10 mouse cellular contexts compared by ENCODE assay signal in the genomic region with DNA sequence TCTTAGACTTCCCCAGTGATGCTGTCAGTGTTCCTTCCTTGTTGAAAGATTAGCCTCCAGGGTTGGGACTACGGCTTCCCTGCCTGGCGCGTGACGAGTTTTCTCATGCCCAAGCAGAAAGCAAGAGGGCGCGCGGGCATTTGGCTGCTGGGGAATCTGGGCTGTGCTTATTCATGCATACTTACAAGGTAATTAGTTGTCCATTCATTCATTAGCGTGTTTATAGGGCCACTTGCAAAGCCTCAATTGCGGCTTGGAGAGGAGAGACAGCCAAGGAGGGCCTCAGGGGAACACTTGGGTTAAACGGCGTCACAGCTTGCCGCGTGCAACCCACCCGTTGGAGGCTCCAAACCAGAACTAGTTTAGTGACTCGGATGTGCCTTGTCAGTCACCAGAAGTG. TPM values are rescaled to one million over a fixed set of nuclear protein-coding genes. Genes with fewer than 3 reads are reported as not detected.
DNase-seq lines count a peak whose midpoint lies in the region; ATAC-seq and TF ChIP-seq lines count a peak whose summit lies in the region.
"Had no signal": no experiment of that assay in that cellular context is flagged by ENCODE, and none has a peak within 500 bp of the region (broad histone marks: within the 10 kb centered on the region; RNA-seq: fewer than 3 reads in every experiment).

No protein-coding gene starts in this region.

- intact Hi-C loops in left cerebral cortex, postnatal 36 days (cut with DNase I): no loop called here

- no peaks in the 10 kb centered on the region for H3K9me3 ChIP-seq in heart, embryonic 11.5 days (replicated peaks; ENCODE audit: control insufficient read depth, low read length)
- H3K9me3 ChIP-seq: stomach, embryonic 15.5 days had no signal

- WGBS in heart, embryonic 11.5 days (ENCODE audit: insufficient replicate concordance): 87% methylated on average over 15 of the region's 15 CpGs

- peak; percentile 36 for DNase-seq in brain, adult 2 months (ENCODE audit: low read depth, low spot score)
- peak; percentile 65 for DNase-seq in kidney, adult 9 months
- peak; percentile 11 to 17 for DNase-seq in left cerebral cortex, postnatal 36 days (ENCODE audit: low spot score in 2 of 2)
- DNase-seq in yolk sac, embryonic 10.5 days (ENCODE audit: low spot score): no peak
- DNase-seq in adrenal gland, postnatal 25 days: no peak
- DNase-seq in thymus, postnatal 25 days: no peak

- no peak for TF ChIP-seq POLR2A in cortical plate, adult 2 months (IDR thresholded peaks at IDR 0.05; ENCODE audit: extremely low read depth, insufficient read depth, low read length)

- H3K4me2 ChIP-seq in heart, embryonic 11.5 days: no peak overlapping the region
- H3K4me2 ChIP-seq: stomach, embryonic 15.5 days had no signal

- no peaks in the 10 kb centered on the region for H3K27me3 ChIP-seq in heart, embryonic 11.5 days (ENCODE audit: control insufficient read depth, insufficient read depth, low read length)
- H3K27me3 ChIP-seq: stomach, embryonic 15.5 days had no signal

- no peaks in the 10 kb centered on the region for H3K36me3 ChIP-seq in heart, embryonic 11.5 days (ENCODE audit: control insufficient read depth, insufficient read depth, low read length)
- H3K36me3 ChIP-seq: stomach, embryonic 15.5 days had no signal

- H3K4me3 ChIP-seq in cortical plate, adult 2 months (ENCODE audit: insufficient read depth, low read length): no peak overlapping the region
- H3K4me3 ChIP-seq in heart, embryonic 11.5 days (ENCODE audit: low read depth, low read length): no peak overlapping the region
- H3K4me3 ChIP-seq: stomach, embryonic 15.5 days had no signal

- 0 out of 2 replicates have a peak, but pooled peaks have one; percentile 26 for TF ChIP-seq CTCF in cortical plate, adult 2 months (IDR thresholded peaks at IDR 0.05; ENCODE audit: extremely low read depth, insufficient read depth, low read length)

- H3K9ac ChIP-seq in heart, embryonic 11.5 days (ENCODE audit: low read depth, low read length): no peak overlapping the region
- H3K9ac ChIP-seq: stomach, embryonic 15.5 days had no signal

- no peaks in the 10 kb centered on the region for H3K4me1 ChIP-seq in cortical plate, adult 2 months (ENCODE audit: control insufficient read depth, insufficient read depth, low read length)
- H3K4me1 ChIP-seq in heart, embryonic 11.5 days (ENCODE audit: control insufficient read depth, insufficient read depth, low read length): no peaks in the 10 kb centered on the region
- H3K4me1 ChIP-seq: stomach, embryonic 15.5 days had no signal

- no peak for ATAC-seq in heart, embryonic 11.5 days (replicated peaks; ENCODE audit: insufficient number of reproducible peaks, low FRiP score, low TSS enrichment)
- ATAC-seq: Patski had no signal

- H3K27ac ChIP-seq in cortical plate, adult 2 months (ENCODE audit: insufficient read depth, low read length): no peak overlapping the region
- H3K27ac ChIP-seq in heart, embryonic 11.5 days (ENCODE audit: low read depth, low read length): no peak overlapping the region
- H3K27ac ChIP-seq: stomach, embryonic 15.5 days had no signal

RNA-seq across cellular contexts. Expression of gene Zfhx3, which starts 44.2 kb away (rescaled TPM):
- polyA plus RNA-seq in cortical plate, adult 2 months (2012; rRNA removed): 1.0 and 1.3 TPM in 2 replicates
- total RNA-seq in left cerebral cortex, postnatal 36 days (2021): 1 to 10 TPM; 3.5 to 5.9 TPM
- 52.6 and 56.3 TPM in 2 replicates for total RNA-seq in adrenal gland, postnatal 25 days (2021)
- polyA plus RNA-seq in heart, embryonic 11.5 days (2014; fragmentation: Nextera tagmentation; extraction: Ambion mirVana): 6.3 and 8.4 TPM in 2 replicates

Comparison
In these comparisons a context has a peak if more than half of its experiments do, and no peak if none do; other contexts are left out.
1. DNase-seq: peak in brain, adult 2 months (single experiment), kidney, adult 9 months (single experiment) and left cerebral cortex, postnatal 36 days (2 of 2); none in yolk sac, embryonic 10.5 days (single experiment), adrenal gland, postnatal 25 days (single experiment) and thymus, postnatal 25 days (single experiment).